Mouse (Mus musculus): ENCODE results near the gene Olfr1500. TPM values are rescaled to one million over a fixed set of nuclear protein-coding genes. Genes with fewer than 3 reads are reported as not detected.

The Olfr1500 gene
- not detected for polyA plus RNA-seq (2014; fragmentation: Illumina TruSeq; extraction: RNeasy Lipid Tissue Mini Kit (QIAGEN cat#74804); ENCODE audit: low read depth, low replicate concordance)

DNA sequence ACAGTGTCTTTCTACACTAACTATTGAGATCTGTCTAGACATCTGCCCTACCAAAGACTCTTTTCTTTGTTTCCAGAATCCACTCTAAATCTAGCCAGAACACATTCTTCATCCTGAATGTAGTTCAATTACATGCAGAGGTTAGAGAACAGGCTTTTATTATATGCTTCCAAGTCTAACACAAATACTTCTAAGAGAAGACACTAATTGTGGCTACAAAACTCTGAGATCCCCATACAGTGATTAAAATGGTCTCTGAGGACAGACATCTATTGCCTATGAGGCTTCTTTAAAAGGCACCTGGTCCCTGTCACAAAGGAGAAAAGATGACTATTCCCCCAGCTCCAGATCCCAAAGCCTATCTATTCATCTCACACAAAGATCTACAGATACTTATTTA lies at the start of gene Olfr1500:
Olfr1500 (minus strand) TSS at position 101 of the 400 bp plus-strand sequence.

GRCm38 (mm10) chr19:13861495-13861894 lies 31.2 kb upstream of the Olfr1500 start, which contains the start of gene Olfr1502:
Olfr1502 (plus strand) TSS chr19:13861795.

GRCm38 (mm10) chr19:13850592-13850991 lies 20.3 kb upstream of the Olfr1500 start, which contains the start of gene Olfr1501:
Olfr1501 (minus strand) TSS chr19:13850692.

DNA sequence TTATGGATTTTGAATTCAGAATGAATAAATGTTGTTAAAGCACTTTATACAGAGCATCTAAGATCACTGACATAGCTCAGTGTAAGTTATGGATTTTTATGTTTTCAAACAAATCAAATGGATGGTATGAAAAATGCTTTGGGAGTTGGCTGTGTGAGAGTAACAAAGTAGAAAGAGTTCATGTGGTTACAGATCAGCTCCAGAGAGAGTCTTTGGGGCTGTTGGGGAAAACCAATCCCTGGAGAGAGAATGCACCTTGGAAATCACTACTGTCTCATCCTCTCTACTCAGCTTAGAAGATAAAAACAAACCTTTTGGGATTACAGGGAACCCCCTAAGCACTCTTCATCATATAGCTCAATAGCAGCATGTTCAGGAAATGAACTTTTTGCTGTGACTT lies 10.9 kb downstream of the Olfr1500 start, which contains the start of gene Olfr1499:
Olfr1499 (minus strand) TSS at position 101 of the 400 bp plus-strand sequence.

GRCm38 (mm10) chr19:13798102-13798501 lies 32.2 kb downstream of the Olfr1500 start, which contains the start of gene Olfr1497:
Olfr1497 (minus strand) TSS chr19:13798202.

GRCm38 (mm10) chr19:13777578-13777977 lies 52.7 kb downstream of the Olfr1500 start, which contains the start of gene Olfr1496:
Olfr1496 (plus strand) TSS chr19:13777878.

Other genes starting within 250 kb of the Olfr1500 start
- gene Olfr1484, start 247.0 kb downstream of the Olfr1500 start, polyA plus RNA-seq (2014; fragmentation: Illumina TruSeq; extraction: RNeasy Lipid Tissue Mini Kit (QIAGEN cat#74804); ENCODE audit: low read depth, low replicate concordance) = not detected
- not detected for gene Olfr1487, start 213.1 kb downstream of the Olfr1500 start, polyA plus RNA-seq (2014; fragmentation: Illumina TruSeq; extraction: RNeasy Lipid Tissue Mini Kit (QIAGEN cat#74804); ENCODE audit: low read depth, low replicate concordance)
- gene Olfr1489, start 198.9 kb downstream of the Olfr1500 start, polyA plus RNA-seq (2014; fragmentation: Illumina TruSeq; extraction: RNeasy Lipid Tissue Mini Kit (QIAGEN cat#74804); ENCODE audit: low read depth, low replicate concordance) = not detected
- not detected for gene Olfr1490, start 179.4 kb downstream of the Olfr1500 start, polyA plus RNA-seq (2014; fragmentation: Illumina TruSeq; extraction: RNeasy Lipid Tissue Mini Kit (QIAGEN cat#74804); ENCODE audit: low read depth, low replicate concordance)
- not detected for gene Olfr1491, start 133.2 kb downstream of the Olfr1500 start, polyA plus RNA-seq (2014; fragmentation: Illumina TruSeq; extraction: RNeasy Lipid Tissue Mini Kit (QIAGEN cat#74804); ENCODE audit: low read depth, low replicate concordance)
- gene Olfr1493-ps1, start 107.2 kb downstream of the Olfr1500 start, polyA plus RNA-seq (2014; fragmentation: Illumina TruSeq; extraction: RNeasy Lipid Tissue Mini Kit (QIAGEN cat#74804); ENCODE audit: low read depth, low replicate concordance) = not detected
- not detected for gene Olfr1494, start 90.8 kb downstream of the Olfr1500 start, polyA plus RNA-seq (2014; fragmentation: Illumina TruSeq; extraction: RNeasy Lipid Tissue Mini Kit (QIAGEN cat#74804); ENCODE audit: low read depth, low replicate concordance)
- gene Olfr1495, start 65.9 kb downstream of the Olfr1500 start, polyA plus RNA-seq (2014; fragmentation: Illumina TruSeq; extraction: RNeasy Lipid Tissue Mini Kit (QIAGEN cat#74804); ENCODE audit: low read depth, low replicate concordance) = not detected
- gene Olfr1496, start 52.6 kb downstream of the Olfr1500 start, polyA plus RNA-seq (2014; fragmentation: Illumina TruSeq; extraction: RNeasy Lipid Tissue Mini Kit (QIAGEN cat#74804); ENCODE audit: low read depth, low replicate concordance) = not detected
- gene Olfr1497, start 32.3 kb downstream of the Olfr1500 start, polyA plus RNA-seq (2014; fragmentation: Illumina TruSeq; extraction: RNeasy Lipid Tissue Mini Kit (QIAGEN cat#74804); ENCODE audit: low read depth, low replicate concordance) = not detected
- not detected for gene Olfr1499, start 11.0 kb downstream of the Olfr1500 start, polyA plus RNA-seq (2014; fragmentation: Illumina TruSeq; extraction: RNeasy Lipid Tissue Mini Kit (QIAGEN cat#74804); ENCODE audit: low read depth, low replicate concordance)
- not detected for gene Olfr1501, start 20.2 kb upstream of the Olfr1500 start, polyA plus RNA-seq (2014; fragmentation: Illumina TruSeq; extraction: RNeasy Lipid Tissue Mini Kit (QIAGEN cat#74804); ENCODE audit: low read depth, low replicate concordance)
- gene Olfr1502, start 31.3 kb upstream of the Olfr1500 start, polyA plus RNA-seq (2014; fragmentation: Illumina TruSeq; extraction: RNeasy Lipid Tissue Mini Kit (QIAGEN cat#74804); ENCODE audit: low read depth, low replicate concordance) = not detected
- not detected for gene Olfr1504, start 67.4 kb upstream of the Olfr1500 start, polyA plus RNA-seq (2014; fragmentation: Illumina TruSeq; extraction: RNeasy Lipid Tissue Mini Kit (QIAGEN cat#74804); ENCODE audit: low read depth, low replicate concordance)
- not detected for gene Olfr1505, start 83.0 kb upstream of the Olfr1500 start, polyA plus RNA-seq (2014; fragmentation: Illumina TruSeq; extraction: RNeasy Lipid Tissue Mini Kit (QIAGEN cat#74804); ENCODE audit: low read depth, low replicate concordance)

Measured in kidney, adult 10 weeks (tissue).